16 mouse cellular contexts compared by ENCODE assay signal in genomic region chr5:3460907-3461306, GRCm38 (mm10).
DNase-seq lines count a peak whose midpoint lies in the region; ATAC-seq and TF ChIP-seq lines count a peak whose summit lies in the region.
"Had no signal": no experiment of that assay in that cellular context is flagged by ENCODE, and none has a peak within 500 bp of the region (broad histone marks: within the 10 kb centered on the region; RNA-seq: fewer than 3 reads in every experiment).

No protein-coding gene starts in this region.

- H3K27me3 ChIP-seq in thymus, adult 2 months (ENCODE audit: control insufficient read depth, insufficient read depth, low read length): no peaks in the 10 kb centered on the region
- H3K27me3 ChIP-seq in liver, embryonic 13.5 days: no peaks in the 10 kb centered on the region
- H3K27me3 ChIP-seq: neural tube, embryonic 15.5 days had no signal

- H3K4me1 ChIP-seq in thymus, adult 2 months (replicated peaks; ENCODE audit: control insufficient read depth, insufficient read depth, low read length): peaks cover 8% of the 10 kb centered on the region
- H3K4me1 ChIP-seq in liver, embryonic 13.5 days (replicated peaks): peaks cover 54% of the 10 kb centered on the region
- H3K4me1 ChIP-seq: neural tube, embryonic 15.5 days had no signal

- no peak overlapping the region for H3K4me2 ChIP-seq in liver, embryonic 13.5 days
- H3K4me2 ChIP-seq: neural tube, embryonic 15.5 days had no signal

- no peak overlapping the region for H3K9ac ChIP-seq in liver, embryonic 13.5 days
- H3K9ac ChIP-seq: neural tube, embryonic 15.5 days had no signal

- no peaks in the 10 kb centered on the region for H3K36me3 ChIP-seq in thymus, adult 2 months (ENCODE audit: control insufficient read depth, insufficient read depth, low read length)
- no peaks in the 10 kb centered on the region for H3K36me3 ChIP-seq in liver, embryonic 13.5 days
- H3K36me3 ChIP-seq: hindbrain, embryonic 10.5 days; neural tube, embryonic 15.5 days had no signal

- no peak overlapping the region for H3K4me3 ChIP-seq in thymus, adult 2 months (ENCODE audit: control insufficient read depth, insufficient read depth, low read length)
- H3K4me3 ChIP-seq in liver, embryonic 13.5 days (replicated peaks): no peak overlapping the region
- H3K4me3 ChIP-seq: erythroblast, embryonic 14.5 days; heart, adult 2 months; hindbrain, embryonic 10.5 days; neural tube, embryonic 15.5 days had no signal

- TF ChIP-seq POLR2A in thymus, adult 2 months (IDR thresholded peaks at IDR 0.05; ENCODE audit: control insufficient read depth, extremely low read depth, insufficient read depth, low read length, poor library complexity): no peak

- H3K27ac ChIP-seq in thymus, adult 2 months (ENCODE audit: control insufficient read depth, insufficient read depth, low read length): no peak overlapping the region
- H3K27ac ChIP-seq in liver, embryonic 13.5 days: no peak overlapping the region
- H3K27ac ChIP-seq: heart, adult 2 months; hindbrain, embryonic 10.5 days; neural tube, embryonic 15.5 days had no signal

- no peak for TF ChIP-seq CTCF in thymus, adult 2 months (IDR thresholded peaks at IDR 0.05; ENCODE audit: borderline replicate concordance, control insufficient read depth, extremely low read depth, insufficient read depth, low read length, poor library complexity)

- no peaks in the 10 kb centered on the region for H3K9me3 ChIP-seq in liver, embryonic 13.5 days (replicated peaks)
- H3K9me3 ChIP-seq: hindbrain, embryonic 10.5 days; neural tube, embryonic 15.5 days had no signal

- DNase-seq in thymus, adult 2 months: peak; percentile 8
- DNase-seq in thymus, postnatal 36 days: no peak
- DNase-seq in liver, embryonic 13.5 days: no peak
- peak; percentile 21 for DNase-seq in thymus, postnatal 4 days
- no peak for DNase-seq in frontal cortex, adult 2 months (ENCODE audit: extremely low spot score in 1 of 2, low spot score in 1 of 2)
- no peak for DNase-seq in urinary bladder, adult 2 months (ENCODE audit: low spot score)
- DNase-seq: embryo, embryonic 11 days; heart, adult 2 months; kidney, adult 8-10 months; lung, adult 2 months; right cerebral cortex, postnatal 25 days had no signal

- WGBS in thymus, adult 2 months: 15% methylated on average over 9 of the region's 9 CpGs
- 22% methylated on average over 9 of the region's 9 CpGs for WGBS in liver, embryonic 13.5 days (ENCODE audit: insufficient replicate concordance)

- peak; percentile 63 for ATAC-seq in activated CD4-positive, CD25-positive, alpha-beta regulatory T cell, adult 4 months
- ATAC-seq in liver, embryonic 13.5 days (ENCODE audit: low read depth): peak; percentile 41; the same call in 1 of the 2 replicates
- ATAC-seq: midbrain, embryonic 16.5 days had no signal

Comparison
In these comparisons a context has a peak if more than half of its experiments do, and no peak if none do; other contexts are left out.
1. DNase-seq: peak in thymus, adult 2 months (single experiment) and thymus, postnatal 4 days (single experiment); none in thymus, postnatal 36 days (0 of 2), liver, embryonic 13.5 days (single experiment), frontal cortex, adult 2 months (0 of 2) and urinary bladder, adult 2 months (single experiment).